ENCODE assay signal across 8 mouse cellular contexts in the genomic region with DNA sequence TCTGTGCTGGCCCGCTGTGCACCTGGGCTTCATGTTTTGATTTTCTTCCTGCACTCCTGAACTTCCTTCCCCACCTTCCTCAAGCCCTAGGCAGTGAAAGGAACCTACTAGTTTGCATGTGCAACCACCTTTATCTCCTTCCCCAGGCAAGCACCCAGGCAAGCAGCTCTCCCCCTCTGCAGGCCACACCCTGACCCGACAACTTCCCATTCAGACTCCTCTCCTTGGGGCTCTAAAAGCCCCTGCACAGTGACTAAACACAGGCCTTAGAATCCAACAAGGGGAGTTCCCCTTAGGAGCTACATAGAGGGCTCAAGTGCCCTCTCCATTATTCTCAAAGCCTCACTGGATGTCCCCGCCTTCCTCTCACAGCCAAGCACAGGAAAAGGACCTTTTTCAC. TPM values are rescaled to one million over a fixed set of nuclear protein-coding genes. Genes with fewer than 3 reads are reported as not detected.
DNase-seq lines count a peak whose midpoint lies in the region; ATAC-seq and TF ChIP-seq lines count a peak whose summit lies in the region.

No protein-coding gene starts in this region.

- no peaks in the 10 kb centered on the region for H3K27me3 ChIP-seq in embryonic facial prominence, embryonic 14.5 days (replicated peaks; ENCODE audit: control insufficient read depth, insufficient read depth, low read length)
- no peaks in the 10 kb centered on the region for H3K27me3 ChIP-seq in limb, embryonic 12.5 days
- no peaks in the 10 kb centered on the region for H3K27me3 ChIP-seq in midbrain, embryonic 15.5 days (replicated peaks)
- no peaks in the 10 kb centered on the region for H3K27me3 ChIP-seq in thymus, adult 2 months (ENCODE audit: control insufficient read depth, insufficient read depth, low read length)
- no peaks in the 10 kb centered on the region for H3K27me3 ChIP-seq in kidney, embryonic 15.5 days

- no peaks in the 10 kb centered on the region for H3K9me3 ChIP-seq in ES-E14 (ENCODE audit: control insufficient read depth, insufficient read depth, low read depth, low read length)
- no peaks in the 10 kb centered on the region for H3K9me3 ChIP-seq in embryonic facial prominence, embryonic 14.5 days (ENCODE audit: control insufficient read depth, low read length)
- no peaks in the 10 kb centered on the region for H3K9me3 ChIP-seq in limb, embryonic 12.5 days
- no peaks in the 10 kb centered on the region for H3K9me3 ChIP-seq in midbrain, embryonic 15.5 days
- no peaks in the 10 kb centered on the region for H3K9me3 ChIP-seq in kidney, embryonic 15.5 days (replicated peaks)

- H3K27ac ChIP-seq in ES-E14 (ENCODE audit: insufficient read depth, low read depth, low read length, poor library complexity, severe bottlenecking), result peak overlapping the region; percentile 9; the same call in 1 of the 2 replicates
- no peak overlapping the region for H3K27ac ChIP-seq in embryonic facial prominence, embryonic 14.5 days (replicated peaks; ENCODE audit: low read depth, low read length)
- H3K27ac ChIP-seq in limb, embryonic 12.5 days, result 0 out of 2 replicates have a peak overlapping the region, but pooled peaks have one; percentile 19
- H3K27ac ChIP-seq in midbrain, embryonic 15.5 days, result no peak overlapping the region
- H3K27ac ChIP-seq in thymus, adult 2 months (ENCODE audit: control insufficient read depth, insufficient read depth, low read length), result no peak overlapping the region
- no peak overlapping the region for H3K27ac ChIP-seq in kidney, embryonic 15.5 days

- peak overlapping the region; percentile 37 to 69 for H3K4me3 ChIP-seq in ES-E14 (ENCODE audit: insufficient read depth in 1 of 2, low read depth in 1 of 2, low read length in 2 of 2, poor library complexity in 1 of 2, severe bottlenecking in 1 of 2)
- no peak overlapping the region for H3K4me3 ChIP-seq in embryonic facial prominence, embryonic 14.5 days (ENCODE audit: low read depth, low read length)
- no peak overlapping the region for H3K4me3 ChIP-seq in limb, embryonic 12.5 days (replicated peaks)
- peak overlapping the region; percentile 86; the same call in 1 of the 2 replicates for H3K4me3 ChIP-seq in midbrain, embryonic 15.5 days
- no peak overlapping the region for H3K4me3 ChIP-seq in thymus, adult 2 months (ENCODE audit: control insufficient read depth, insufficient read depth, low read length)
- no peak overlapping the region for H3K4me3 ChIP-seq in kidney, embryonic 15.5 days (replicated peaks)

- H3K4me2 ChIP-seq in embryonic facial prominence, embryonic 14.5 days (ENCODE audit: low read depth, low read length), result peak overlapping the region; percentile 84; the same call in 1 of the 2 replicates
- H3K4me2 ChIP-seq in limb, embryonic 12.5 days, result peak overlapping the region; percentile 67
- peak overlapping the region; percentile 63 for H3K4me2 ChIP-seq in midbrain, embryonic 15.5 days
- no peak overlapping the region for H3K4me2 ChIP-seq in kidney, embryonic 15.5 days

- H3K4me1 ChIP-seq in ES-E14 (ENCODE audit: control insufficient read depth in 2 of 2, insufficient read depth in 2 of 2, low read length in 2 of 2, poor library complexity in 1 of 2), result peaks cover 3 to 28% of the 10 kb centered on the region in 2 experiments; a peak in 3 of 4 replicates
- peaks cover 12% of the 10 kb centered on the region for H3K4me1 ChIP-seq in embryonic facial prominence, embryonic 14.5 days (ENCODE audit: control insufficient read depth, insufficient read depth, low read length)
- H3K4me1 ChIP-seq in limb, embryonic 12.5 days (replicated peaks), result peaks cover 43% of the 10 kb centered on the region
- peaks cover 48% of the 10 kb centered on the region for H3K4me1 ChIP-seq in midbrain, embryonic 15.5 days
- H3K4me1 ChIP-seq in thymus, adult 2 months (replicated peaks; ENCODE audit: control insufficient read depth, insufficient read depth, low read length), result peaks cover 7% of the 10 kb centered on the region
- peaks cover 51% of the 10 kb centered on the region for H3K4me1 ChIP-seq in kidney, embryonic 15.5 days

- in situ Hi-C loops in ES-E14 (cut with MboI; ENCODE audit: low sequenced_read_pairs in 2 of 2, unreplicated experiment in 2 of 2), result no loop called here

- WGBS in embryonic facial prominence, embryonic 14.5 days, result 72% methylated on average over 3 of the region's 3 CpGs
- WGBS in limb, embryonic 12.5 days, result 76% methylated on average over 3 of the region's 3 CpGs
- 56% methylated on average over 3 of the region's 3 CpGs for WGBS in midbrain, embryonic 15.5 days
- WGBS in thymus, adult 2 months, result 51% methylated on average over 3 of the region's 3 CpGs
- WGBS in kidney, embryonic 15.5 days, result 57% methylated on average over 3 of the region's 3 CpGs

- TF ChIP-seq POLR2A in thymus, adult 2 months (IDR thresholded peaks at IDR 0.05; ENCODE audit: control insufficient read depth, extremely low read depth, insufficient read depth, low read length, poor library complexity), result no peak

- no peak for TF ChIP-seq CTCF in thymus, adult 2 months (IDR thresholded peaks at IDR 0.05; ENCODE audit: borderline replicate concordance, control insufficient read depth, extremely low read depth, insufficient read depth, low read length, poor library complexity)

- ATAC-seq in embryonic facial prominence, embryonic 14.5 days (ENCODE audit: low read depth), result no peak
- ATAC-seq in limb, embryonic 12.5 days (ENCODE audit: insufficient number of reproducible peaks, insufficient read depth, low FRiP score, low TSS enrichment, low read depth), result no peak
- ATAC-seq in midbrain, embryonic 15.5 days (replicated peaks), result no peak
- no peak for ATAC-seq in kidney, embryonic 15.5 days (replicated peaks; ENCODE audit: low FRiP score)

- DNase-seq in ES-E14 (ENCODE audit: low read depth, low spot score), result peak; percentile 40
- no peak for DNase-seq in embryonic facial prominence, embryonic 14.5 days (ENCODE audit: low spot score)
- no peak for DNase-seq in thymus, adult 2 months
- no peak for DNase-seq in left cerebral cortex, adult 9 months (ENCODE audit: low spot score in 2 of 2)
- DNase-seq in embryo, embryonic 10.5 days (ENCODE audit: low spot score), result no peak

- peaks cover 5% of the 10 kb centered on the region; the same call in 1 of the 2 replicates for H3K36me3 ChIP-seq in ES-E14 (ENCODE audit: control insufficient read depth, insufficient read depth, low read length, poor library complexity, severe bottlenecking)
- H3K36me3 ChIP-seq in embryonic facial prominence, embryonic 14.5 days (ENCODE audit: control insufficient read depth, insufficient read depth, low read length), result no peaks in the 10 kb centered on the region
- H3K36me3 ChIP-seq in limb, embryonic 12.5 days, result peaks cover 5% of the 10 kb centered on the region; the same call in 1 of the 2 replicates
- no peaks in the 10 kb centered on the region for H3K36me3 ChIP-seq in midbrain, embryonic 15.5 days (replicated peaks)
- no peaks in the 10 kb centered on the region for H3K36me3 ChIP-seq in thymus, adult 2 months (ENCODE audit: control insufficient read depth, insufficient read depth, low read length)
- 0 out of 2 replicates have a peak, but pooled peaks cover 4% of the 10 kb centered on the region for H3K36me3 ChIP-seq in kidney, embryonic 15.5 days

- H3K9ac ChIP-seq in ES-E14 (ENCODE audit: insufficient read depth, low read depth, low read length, poor library complexity, severe bottlenecking), result peak overlapping the region; percentile 20; the same call in 1 of the 2 replicates
- H3K9ac ChIP-seq in embryonic facial prominence, embryonic 14.5 days (ENCODE audit: low read depth, low read length), result no peak overlapping the region
- H3K9ac ChIP-seq in limb, embryonic 12.5 days (replicated peaks), result no peak overlapping the region
- no peak overlapping the region for H3K9ac ChIP-seq in midbrain, embryonic 15.5 days
- H3K9ac ChIP-seq in kidney, embryonic 15.5 days, result no peak overlapping the region

TF ChIP-seq in ES-E14, 5 proteins besides CTCF, POLR2A, EP300 and RAD21 (continues in another document):
- TF ChIP-seq ZC3H11A (IDR thresholded peaks at IDR 0.05; ENCODE audit: borderline replicate concordance, low read depth, low read length), result no peak
- no peak for TF ChIP-seq HCFC1 (IDR thresholded peaks at IDR 0.05; ENCODE audit: borderline replicate concordance, insufficient read depth, low read length)
- TF ChIP-seq ZNF384 (IDR thresholded peaks at IDR 0.05; ENCODE audit: low read depth, low read length), result no peak

RNA-seq across cellular contexts. Expression of a gene that starts 2.8 kb away (rescaled TPM):
- 68.5 and 71.9 TPM in 2 replicates for total RNA-seq in ES-E14 (2012; rRNA removed)
- 75.8 and 86.4 TPM in 2 replicates for polyA plus RNA-seq in embryonic facial prominence, embryonic 14.5 days (2014; fragmentation: Nextera tagmentation; extraction: Ambion mirVana)
- 160 and 166 TPM in 2 replicates for polyA plus RNA-seq in limb, embryonic 12.5 days (2016; fragmentation: Nextera tagmentation; extraction: Ambion mirVana)
- polyA plus RNA-seq in midbrain, embryonic 15.5 days (2015; fragmentation: Nextera tagmentation; extraction: Ambion mirVana), result 59.0 and 63.7 TPM in 2 replicates
- 35.4 and 51.1 TPM in 2 replicates for polyA plus RNA-seq in thymus, adult 2 months (2012; rRNA removed)
- 89.4 and 95.4 TPM in 2 replicates for polyA plus RNA-seq in kidney, embryonic 15.5 days (2015; fragmentation: Nextera tagmentation; extraction: Ambion mirVana)

RNA-seq across cellular contexts. Expression of a gene that starts 36.7 kb away (rescaled TPM):
- total RNA-seq in ES-E14 (2012; rRNA removed), result 17.7 and 19.9 TPM in 2 replicates
- 11.4 and 14.4 TPM in 2 replicates for polyA plus RNA-seq in embryonic facial prominence, embryonic 14.5 days (2014; fragmentation: Nextera tagmentation; extraction: Ambion mirVana)
- polyA plus RNA-seq in limb, embryonic 12.5 days (2016; fragmentation: Nextera tagmentation; extraction: Ambion mirVana), result 25.2 and 25.6 TPM in 2 replicates
- polyA plus RNA-seq in midbrain, embryonic 15.5 days (2015; fragmentation: Nextera tagmentation; extraction: Ambion mirVana), result 27.1 and 27.5 TPM in 2 replicates
- polyA plus RNA-seq in thymus, adult 2 months (2012; rRNA removed), result 14.1 and 15.2 TPM in 2 replicates
- 29.1 and 29.5 TPM in 2 replicates for polyA plus RNA-seq in kidney, embryonic 15.5 days (2015; fragmentation: Nextera tagmentation; extraction: Ambion mirVana)

RNA-seq across cellular contexts. Expression of a gene that starts 48.7 kb away (rescaled TPM):
- total RNA-seq in ES-E14 (2012; rRNA removed), result 56.1 and 70.7 TPM in 2 replicates
- 90.2 and 91.6 TPM in 2 replicates for polyA plus RNA-seq in embryonic facial prominence, embryonic 14.5 days (2014; fragmentation: Nextera tagmentation; extraction: Ambion mirVana)
- polyA plus RNA-seq in limb, embryonic 12.5 days (2016; fragmentation: Nextera tagmentation; extraction: Ambion mirVana), result 94.6 and 100.0 TPM in 2 replicates
- polyA plus RNA-seq in midbrain, embryonic 15.5 days (2015; fragmentation: Nextera tagmentation; extraction: Ambion mirVana), result 81.4 and 85.3 TPM in 2 replicates
- 34.3 and 35.1 TPM in 2 replicates for polyA plus RNA-seq in thymus, adult 2 months (2012; rRNA removed)
- polyA plus RNA-seq in kidney, embryonic 15.5 days (2015; fragmentation: Nextera tagmentation; extraction: Ambion mirVana), result 65.3 and 66.2 TPM in 2 replicates

RNA-seq across cellular contexts. Expression of a gene that starts 48.8 kb away (rescaled TPM):
- 18.6 and 20.5 TPM in 2 replicates for total RNA-seq in ES-E14 (2012; rRNA removed)
- 17.3 and 19.0 TPM in 2 replicates for polyA plus RNA-seq in embryonic facial prominence, embryonic 14.5 days (2014; fragmentation: Nextera tagmentation; extraction: Ambion mirVana)
- 15.9 and 16.1 TPM in 2 replicates for polyA plus RNA-seq in limb, embryonic 12.5 days (2016; fragmentation: Nextera tagmentation; extraction: Ambion mirVana)
- 9.2 and 10.7 TPM in 2 replicates for polyA plus RNA-seq in midbrain, embryonic 15.5 days (2015; fragmentation: Nextera tagmentation; extraction: Ambion mirVana)
- 9.6 and 10.5 TPM in 2 replicates for polyA plus RNA-seq in thymus, adult 2 months (2012; rRNA removed)
- 18.6 TPM in 2 replicates for polyA plus RNA-seq in kidney, embryonic 15.5 days (2015; fragmentation: Nextera tagmentation; extraction: Ambion mirVana)

Comparison
In these comparisons a context has a peak if more than half of its experiments do, and no peak if none do; other contexts are left out.
1. H3K27ac ChIP-seq: peak in ES-E14 (single experiment) and limb, embryonic 12.5 days (single experiment); none in embryonic facial prominence, embryonic 14.5 days (single experiment), midbrain, embryonic 15.5 days (single experiment), thymus, adult 2 months (single experiment) and kidney, embryonic 15.5 days (single experiment).
2. H3K4me3 ChIP-seq: peak in ES-E14 (2 of 2) and midbrain, embryonic 15.5 days (single experiment); none in embryonic facial prominence, embryonic 14.5 days (single experiment), limb, embryonic 12.5 days (single experiment), thymus, adult 2 months (single experiment) and kidney, embryonic 15.5 days (single experiment).